Mouse (Mus musculus) limb, embryonic 15.5 days (tissue): Measurements from ENCODE around the gene Jund. TPM values are rescaled to one million over a fixed set of nuclear protein-coding genes. Genes with fewer than 3 reads are reported as not detected.

Experiments
- ATAC-seq: fragments of 200-750 bp; cut with Nextera tagmentation; 2 replicates; pipeline ENCODE4 v1.8.0; 2017; ENCODE audit warnings: low read depth, moderate TSS enrichment; ENCODE audit not compliant: insufficient number of reproducible peaks, low FRiP score, low TSS enrichment
- H3K27ac ChIP-seq: fragments of 300-500 bp; sonication (generic); 2 replicates; pipeline ENCODE4 v1.5.1; 2015; ENCODE audit warnings: moderate library complexity, mild to moderate bottlenecking, inconsistent platforms
- H3K27me3 ChIP-seq: fragments of 300-500 bp; sonication (generic); 2 replicates; pipeline ENCODE4 v1.6.1; 2015; ENCODE audit warnings: inconsistent platforms
- H3K36me3 ChIP-seq: fragments of 300-500 bp; sonication (generic); 2 replicates; pipeline ENCODE4 v1.6.1; 2015; ENCODE audit warnings: inconsistent platforms
- H3K4me1 ChIP-seq: fragments of 300-500 bp; sonication (generic); 2 replicates; pipeline ENCODE4 v1.6.1; 2015; ENCODE audit warnings: inconsistent platforms
- H3K4me2 ChIP-seq: fragments of 300-500 bp; sonication (generic); 2 replicates; pipeline ENCODE4 v1.6.1; 2015; ENCODE audit warnings: mild to moderate bottlenecking, inconsistent platforms
- H3K4me3 ChIP-seq: fragments of 300-500 bp; sonication (generic); 2 replicates; pipeline ENCODE4 v1.5.1; 2015; ENCODE audit warnings: mild to moderate bottlenecking, inconsistent platforms
- H3K9ac ChIP-seq: fragments of 300-500 bp; sonication (generic); 2 replicates; pipeline ENCODE4 v1.6.1; 2015; ENCODE audit warnings: inconsistent platforms
- H3K9me3 ChIP-seq: fragments of 300-500 bp; sonication (generic); 2 replicates; pipeline ENCODE4 v1.6.1; 2016; ENCODE audit warnings: inconsistent platforms
- WGBS: fragments of 180-500 bp; shearing (Covaris S2); methylation state at CpG from one replicate; pipeline ENCODE4 v1.1.7; 2015; 5-methylcytosine and 5-hydroxymethylcytosine counted together
- polyA plus RNA-seq: library from polyadenylated mRNA; unstranded; fragments of >200 nt; fragmentation: Nextera tagmentation; extraction: Ambion mirVana; gene quantifications from 2 replicates; pipeline ENCODE4 v1.2.1, GENCODE M21; 2015

Jund gene
- polyA plus RNA-seq = 69.8 and 81.5 TPM in 2 replicates

- Histone ChIP-seq H3K9me3 (no peaks in the 10 kb centered on the region), H3K27ac (peak within 1 kb of the TSS; percentile 98), H3K36me3 (0 out of 2 replicates have a peak, but pooled peaks cover 5% of the 10 kb centered on the region), H3K9ac (peak within 1 kb of the TSS; percentile 98), H3K27me3 (no peaks in the 10 kb centered on the region), H3K4me2 (peak within 1 kb of the TSS; percentile 53), H3K4me3 (peak within 1 kb of the TSS; percentile 71), H3K4me1 (peaks cover 58% of the 10 kb centered on the region)
- ATAC-seq = peak; percentile 90
- under 1% methylated on average over 66 of the region's 69 CpGs for WGBS
Measured at GRCm38 (mm10) chr8:70698310-70699109, at the start of gene Jund. Gene Jund (plus strand): TSS chr8:70698949.

DNA sequence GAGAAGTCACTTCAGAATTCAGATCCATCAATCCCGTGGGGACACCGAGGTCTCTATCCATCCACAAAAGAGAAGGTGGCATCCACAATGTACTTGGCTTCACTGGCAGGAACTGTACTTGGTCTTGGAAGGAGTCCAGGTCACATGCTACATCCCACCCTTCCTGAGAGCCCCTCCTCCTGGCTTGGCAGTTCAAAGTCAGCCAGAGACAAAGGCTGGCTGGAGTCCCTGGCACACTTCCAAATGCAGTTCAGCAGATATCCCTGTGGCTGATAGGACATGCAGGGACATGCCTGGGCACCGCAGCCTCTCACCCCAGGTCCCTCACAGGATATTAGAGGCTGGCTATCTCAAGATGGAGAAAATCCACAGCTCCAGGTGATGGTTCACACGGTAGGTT lies 49.4 kb upstream of the Jund start:
- Histone ChIP-seq H3K27ac (peak overlapping the region; percentile 58), H3K9me3 (no peaks in the 10 kb centered on the region), H3K4me1 (peaks cover 46% of the 10 kb centered on the region), H3K36me3 (peaks cover 34% of the 10 kb centered on the region), H3K27me3 (no peaks in the 10 kb centered on the region), H3K9ac (no peak overlapping the region), H3K4me3 (no peak overlapping the region), H3K4me2 (no peak overlapping the region)
- 47% methylated on average over 4 of the region's 4 CpGs for WGBS
- ATAC-seq = peak; percentile 37; the same call in 1 of the 2 replicates

DNA sequence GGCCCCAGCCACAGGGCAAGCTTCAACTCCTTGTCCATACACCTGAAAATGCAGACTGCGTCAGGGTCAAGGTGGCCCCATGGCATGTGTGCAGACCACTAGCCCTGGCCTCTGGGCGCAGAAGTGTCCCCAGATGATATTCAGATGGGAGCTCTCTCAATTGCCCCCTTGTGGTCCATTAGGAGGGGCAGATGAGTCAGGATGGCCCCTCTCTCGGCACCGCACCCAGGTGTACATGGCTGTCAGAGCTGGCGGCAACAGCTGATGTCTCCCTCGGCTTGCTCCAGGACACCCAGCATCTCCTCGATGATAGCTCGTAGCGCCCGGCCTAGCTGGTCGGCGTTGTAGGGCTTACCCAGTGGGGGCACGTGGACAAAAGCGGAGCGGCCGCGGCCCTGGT lies 48.4 kb upstream of the Jund start:
- H3K4me2 ChIP-seq = no peak overlapping the region
- no peak overlapping the region for H3K4me3 ChIP-seq
- peaks cover 44% of the 10 kb centered on the region for H3K36me3 ChIP-seq
- H3K4me1 ChIP-seq = peaks cover 42% of the 10 kb centered on the region
- 92% methylated on average over 17 of the region's 17 CpGs for WGBS
- no peaks in the 10 kb centered on the region for H3K27me3 ChIP-seq
- ATAC-seq = no peak
- no peak overlapping the region for H3K27ac ChIP-seq
- no peak overlapping the region for H3K9ac ChIP-seq
- H3K9me3 ChIP-seq = no peaks in the 10 kb centered on the region

DNA sequence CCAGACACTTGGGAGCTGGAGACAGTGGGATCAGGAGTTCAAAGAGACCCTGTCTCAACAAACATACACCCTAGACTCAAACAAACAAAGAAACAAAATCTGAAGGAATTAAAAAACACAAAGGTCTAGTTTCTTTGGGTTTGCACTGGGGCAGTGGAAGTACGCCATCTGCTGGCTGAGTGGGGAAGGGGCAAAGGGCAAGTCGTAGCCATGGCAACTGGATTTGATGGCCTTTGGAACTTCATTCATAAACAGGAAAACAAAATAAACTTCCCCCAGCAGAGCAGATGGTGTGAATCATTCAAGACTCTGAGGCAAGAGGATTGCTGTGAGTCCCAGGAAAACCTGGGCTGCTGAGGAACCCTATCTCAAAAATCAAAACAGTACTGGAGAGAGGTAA lies 45.5 kb upstream of the Jund start:
- H3K9me3 ChIP-seq = no peaks in the 10 kb centered on the region
- no peak overlapping the region for H3K4me2 ChIP-seq
- H3K9ac ChIP-seq = no peak overlapping the region
- H3K4me1 ChIP-seq = peaks cover 26% of the 10 kb centered on the region
- H3K27ac ChIP-seq = no peak overlapping the region
- peaks cover 60% of the 10 kb centered on the region for H3K36me3 ChIP-seq
- WGBS = 62% methylated on average over 2 of the region's 2 CpGs
- no peaks in the 10 kb centered on the region for H3K27me3 ChIP-seq
- no peak for ATAC-seq
- H3K4me3 ChIP-seq = no peak overlapping the region

DNA sequence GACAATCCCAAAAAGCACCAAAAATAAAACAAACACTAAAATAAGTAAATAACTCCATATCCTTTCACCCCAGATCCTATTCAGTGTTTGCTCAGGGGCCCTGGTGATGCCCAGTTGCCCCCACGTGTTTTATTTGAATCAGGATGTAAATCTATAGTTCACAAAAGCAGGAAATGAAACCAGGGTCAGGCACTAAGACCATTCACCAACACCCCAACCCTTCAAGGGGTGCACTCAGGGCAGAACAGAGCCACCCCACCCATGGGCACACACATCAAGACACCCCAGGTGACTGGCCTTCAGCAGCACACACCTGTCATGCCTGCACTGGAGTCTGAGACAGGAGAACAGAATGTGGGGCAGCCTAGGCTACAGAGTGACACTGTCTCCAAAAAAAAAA lies 44.6 kb upstream of the Jund start:
- WGBS = 75% methylated on average over 1 of the region's 1 CpGs
- no peaks in the 10 kb centered on the region for H3K27me3 ChIP-seq
- no peak overlapping the region for H3K27ac ChIP-seq
- no peak for ATAC-seq
- H3K4me1 ChIP-seq = peaks cover 26% of the 10 kb centered on the region
- no peaks in the 10 kb centered on the region for H3K9me3 ChIP-seq
- peaks cover 60% of the 10 kb centered on the region for H3K36me3 ChIP-seq
- no peak overlapping the region for H3K4me2 ChIP-seq
- no peak overlapping the region for H3K9ac ChIP-seq
- H3K4me3 ChIP-seq = no peak overlapping the region

DNA sequence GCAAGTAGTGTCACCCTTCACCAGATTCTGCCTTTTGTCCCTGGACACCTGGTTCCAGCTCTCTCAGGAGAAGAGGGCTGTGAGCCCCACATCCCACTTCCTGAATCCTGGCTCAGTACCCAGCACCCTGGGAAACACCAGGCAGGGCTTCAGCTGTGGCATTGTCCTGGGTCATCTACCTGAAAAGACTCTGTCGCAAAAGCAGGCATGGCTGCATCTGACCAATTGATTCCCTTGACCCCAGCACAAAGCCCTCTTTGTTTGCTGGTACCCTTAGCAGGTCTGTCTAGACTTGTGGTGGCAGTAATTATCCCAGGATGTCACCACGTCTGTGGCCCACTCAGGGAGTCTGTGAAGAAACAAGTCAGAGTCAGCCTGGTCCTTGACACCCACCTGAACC lies 43.3 kb upstream of the Jund start:
- Histone ChIP-seq H3K36me3 (peaks cover 52% of the 10 kb centered on the region), H3K27ac (no peak overlapping the region), H3K27me3 (no peaks in the 10 kb centered on the region), H3K4me1 (peaks cover 23% of the 10 kb centered on the region), H3K9me3 (no peaks in the 10 kb centered on the region), H3K4me3 (no peak overlapping the region), H3K9ac (no peak overlapping the region), H3K4me2 (no peak overlapping the region)
- no peak for ATAC-seq
- WGBS = 43% methylated on average over 2 of the region's 2 CpGs

DNA sequence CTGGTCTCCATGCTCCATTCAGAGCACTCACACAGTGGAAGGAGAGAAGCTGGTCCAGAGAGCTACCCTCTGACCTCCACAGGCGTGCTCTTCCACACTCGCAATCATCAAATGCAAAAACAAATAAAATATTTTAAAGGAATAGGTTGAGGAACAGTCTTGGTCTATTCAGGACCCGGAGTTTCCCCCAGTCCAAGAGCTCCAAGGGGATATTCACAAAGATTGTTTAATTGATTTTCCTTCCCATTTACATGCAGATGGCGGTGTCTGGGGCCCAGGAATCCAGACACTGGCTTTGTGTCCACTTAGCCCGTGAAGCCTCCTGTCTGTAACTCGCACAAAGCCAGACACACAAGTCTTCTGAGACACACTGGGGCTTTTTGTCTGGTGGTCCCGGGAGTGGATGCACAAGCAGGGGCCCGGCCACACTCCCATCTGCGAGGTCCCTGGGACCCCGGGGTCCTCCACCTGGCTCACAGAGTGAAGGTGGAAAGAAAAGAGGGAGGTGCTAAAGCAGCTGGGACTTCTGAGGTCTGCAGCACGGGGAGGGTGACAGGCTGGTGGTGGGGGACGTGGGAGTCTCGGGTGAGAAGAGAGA lies 42.5 kb upstream of the Jund start:
- Histone ChIP-seq H3K4me3 (no peak overlapping the region), H3K9me3 (no peaks in the 10 kb centered on the region), H3K27me3 (no peaks in the 10 kb centered on the region), H3K27ac (no peak overlapping the region), H3K4me2 (no peak overlapping the region), H3K36me3 (peaks cover 44% of the 10 kb centered on the region), H3K4me1 (peaks cover 26% of the 10 kb centered on the region), H3K9ac (no peak overlapping the region)
- no peak for ATAC-seq
- 72% methylated on average over 13 of the region's 13 CpGs for WGBS

DNA sequence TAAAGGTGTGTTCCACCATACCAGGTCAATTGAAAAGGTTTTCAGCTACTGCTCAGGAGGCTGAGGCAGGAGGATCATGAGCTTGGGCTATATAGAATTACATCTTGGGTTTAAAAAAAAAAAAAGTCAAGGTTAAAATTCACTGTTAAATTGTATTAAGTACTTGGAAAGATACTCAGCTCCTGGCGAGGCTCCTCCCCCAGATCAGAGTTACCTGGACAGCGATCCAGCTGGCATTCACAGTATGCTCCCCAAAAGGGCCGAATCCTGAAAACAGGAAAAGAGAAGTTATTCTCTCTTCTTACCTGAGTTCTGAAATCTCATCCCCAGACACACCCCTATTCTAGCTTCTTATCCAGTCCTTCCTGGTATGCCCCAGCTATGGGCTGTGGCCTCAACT lies 41.5 kb upstream of the Jund start:
- Histone ChIP-seq H3K9me3 (no peaks in the 10 kb centered on the region), H3K4me3 (no peak overlapping the region), H3K4me2 (no peak overlapping the region), H3K4me1 (peaks cover 26% of the 10 kb centered on the region), H3K27ac (no peak overlapping the region), H3K9ac (no peak overlapping the region), H3K36me3 (peaks cover 34% of the 10 kb centered on the region), H3K27me3 (no peaks in the 10 kb centered on the region)
- no peak for ATAC-seq
- 87% methylated on average over 3 of the region's 3 CpGs for WGBS

DNA sequence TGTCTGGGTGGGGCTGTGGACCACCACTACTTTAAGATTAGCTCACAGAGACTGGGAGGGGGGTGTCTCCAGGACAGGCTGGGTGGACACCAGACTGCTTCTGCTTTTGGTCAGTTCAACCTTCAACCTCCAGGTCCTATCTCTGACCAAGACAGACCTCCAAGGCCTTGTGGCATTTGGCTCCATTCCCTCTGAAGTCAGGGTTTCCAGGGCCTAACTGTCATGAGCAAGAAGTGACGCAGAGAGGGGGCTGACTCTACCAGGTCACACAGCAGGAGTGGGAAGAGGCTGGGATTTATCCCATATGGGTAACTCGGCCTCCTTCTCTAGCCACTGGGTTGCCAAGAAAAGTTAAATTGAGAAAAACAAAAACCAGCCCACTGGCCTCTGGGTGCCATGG lies 41.0 kb upstream of the Jund start:
- no peak overlapping the region for H3K9ac ChIP-seq
- peaks cover 26% of the 10 kb centered on the region for H3K4me1 ChIP-seq
- no peaks in the 10 kb centered on the region for H3K27me3 ChIP-seq
- H3K36me3 ChIP-seq = peaks cover 29% of the 10 kb centered on the region
- H3K9me3 ChIP-seq = no peaks in the 10 kb centered on the region
- H3K4me2 ChIP-seq = no peak overlapping the region
- H3K4me3 ChIP-seq = no peak overlapping the region
- 85% methylated on average over 2 of the region's 2 CpGs for WGBS
- H3K27ac ChIP-seq = no peak overlapping the region
- no peak for ATAC-seq

GRCm38 (mm10) chr8:70658897-70659603 lies 39.7 kb upstream of the Jund start:
- ATAC-seq = peak; percentile 26
- Histone ChIP-seq H3K4me3 (peak overlapping the region; percentile 73), H3K36me3 (peaks cover 26% of the 10 kb centered on the region), H3K9me3 (no peaks in the 10 kb centered on the region), H3K4me2 (peak overlapping the region; percentile 92), H3K27ac (peak overlapping the region; percentile 79), H3K4me1 (peaks cover 26% of the 10 kb centered on the region), H3K27me3 (no peaks in the 10 kb centered on the region), H3K9ac (peak overlapping the region; percentile 74)
- WGBS = 2% methylated on average over 31 of the region's 31 CpGs

- Histone ChIP-seq H3K27me3 (no peaks in the 10 kb centered on the region), H3K36me3 (peaks cover 22% of the 10 kb centered on the region), H3K9ac (peak overlapping the region; percentile 74), H3K4me3 (peak overlapping the region; percentile 73), H3K27ac (peak overlapping the region; percentile 85), H3K4me2 (peak overlapping the region; percentile 92), H3K4me1 (peaks cover 26% of the 10 kb centered on the region), H3K9me3 (no peaks in the 10 kb centered on the region)
- peak; percentile 96 for ATAC-seq
- WGBS = under 1% methylated on average over 44 of the region's 44 CpGs
Measured at GRCm38 (mm10) chr8:70659604-70660272, 39.0 kb upstream of the Jund start.
